Mouse (Mus musculus) retina, postnatal 7 days (tissue): ENCODE data around the gene Btbd35f11.
"Not testable (repeated sequence)": the region's sequence is repeated elsewhere in the genome, so short reads cannot be mapped to it uniquely, and the experiment has no call there.

Experiments
- DNase-seq: peaks from one replicate; pipeline ENCODE4 v3.0.0-alpha.2; 2012; ENCODE audit warnings: low read depth, low spot score

Gene Btbd35f11

GRCm38 (mm10) chrX:3443590-3443989, at the start of gene Btbd35f11:
Btbd35f11 (minus strand) TSS chrX:3443690.
- DNase-seq = not testable (repeated sequence)

GRCm38 (mm10) chrX:3409946-3410345, 33.5 kb downstream of the Btbd35f11 start:
- DNase-seq = not testable (repeated sequence)
